Mouse (Mus musculus) heart, postnatal 0 days (tissue): Measurements from ENCODE around the gene Adap2.

Experiments
- CTCF ChIP-seq: IDR thresholded peaks from 2 replicates; pipeline ENCODE4 v1.5.1; 2016; ENCODE audit warnings: antibody characterized with exemption, control low read depth, low read depth
- EP300 ChIP-seq: IDR thresholded peaks from 2 replicates; pipeline ENCODE4 v1.6.1; 2016; ENCODE audit warnings: antibody characterized with exemption, low read depth

DNA sequence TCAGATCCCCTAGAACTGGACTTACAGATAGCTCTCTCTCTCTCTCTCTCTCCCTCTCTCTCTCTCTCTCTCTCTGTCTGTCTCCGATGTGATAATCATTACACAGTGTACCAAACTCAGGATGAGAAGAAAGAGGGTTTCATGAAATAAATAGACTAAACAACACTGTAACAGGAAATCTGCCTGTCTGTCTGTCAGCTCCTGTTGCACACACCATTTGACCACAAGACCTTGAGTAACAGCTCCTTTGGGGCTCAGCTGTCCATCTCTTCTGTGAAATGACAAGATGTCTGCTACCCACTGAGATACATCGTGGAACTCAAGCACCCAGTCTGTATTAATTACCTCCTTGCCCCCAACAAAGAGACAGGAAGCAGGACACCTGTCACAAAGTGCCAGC lies 2.4 kb upstream of the Adap2 start:
- TF ChIP-seq CTCF: no peak
- TF ChIP-seq EP300: no peak
